Mouse (Mus musculus): ENCODE measurements around the gene Morc1.

- TF ChIP-seq CTCF (conservative IDR thresholded peaks at IDR 0.05 in 1 of 2, IDR thresholded peaks at IDR 0.05 in 1 of 2; ENCODE audit: low read depth in 2 of 2, low read length in 2 of 2) (no peak), PAX5 (IDR thresholded peaks at IDR 0.05; ENCODE audit: low read length) (no peak), TCF12 (IDR thresholded peaks at IDR 0.05; ENCODE audit: low read depth, low read length) (no peak), MXI1 (IDR thresholded peaks at IDR 0.05; ENCODE audit: low read depth, low read length) (no peak), MAX (IDR thresholded peaks at IDR 0.05; ENCODE audit: low read length) (no peak), POLR2A (IDR thresholded peaks at IDR 0.05; ENCODE audit: low read depth, low read length) (no peak), KAT2A (IDR thresholded peaks at IDR 0.05; ENCODE audit: insufficient replicate concordance, low read length) (no peak), RAD21 (IDR thresholded peaks at IDR 0.05; ENCODE audit: low read depth, low read length) (no peak), SIN3A (IDR thresholded peaks at IDR 0.05; ENCODE audit: low read length) (no peak), ELF1 (IDR thresholded peaks at IDR 0.05; ENCODE audit: low read depth, low read length) (no peak), SMC3 (IDR thresholded peaks at IDR 0.05; ENCODE audit: low read depth, low read length) (no peak), TBP (conservative IDR thresholded peaks at IDR 0.05; ENCODE audit: low read depth, low read length) (no peak), IRF4 (IDR thresholded peaks at IDR 0.05; ENCODE audit: low read depth, low read length) (no peak)
Measured at GRCm38 (mm10) chr16:48610866-48611265, 179.8 kb downstream of the Morc1 start.
